Mouse (Mus musculus): Measurements from ENCODE around the gene Tspo2.

Tspo2 gene

GRCm38 (mm10) chr17:48418174-48418573, 33.1 kb downstream of the Tspo2 start:
- DNase-seq (ENCODE audit: low spot score in 2 of 2), result no peak

GRCm38 (mm10) chr17:48417521-48417920, 33.8 kb downstream of the Tspo2 start:
- DNase-seq (ENCODE audit: low spot score in 2 of 2), result no peak

- DNase-seq (ENCODE audit: low spot score in 2 of 2), result peak; percentile 25 to 39
Measured at GRCm38 (mm10) chr17:48416425-48417195, 34.7 kb downstream of the Tspo2 start.

GRCm38 (mm10) chr17:48416011-48416410, 35.3 kb downstream of the Tspo2 start:
- peak in 1 of 2 experiments; percentile 42 for DNase-seq (ENCODE audit: low spot score in 2 of 2)

- no peak for DNase-seq (ENCODE audit: low spot score in 2 of 2)
Measured at GRCm38 (mm10) chr17:48411241-48411640, 40.1 kb downstream of the Tspo2 start.

GRCm38 (mm10) chr17:48410299-48410785, 41.0 kb downstream of the Tspo2 start:
- DNase-seq (ENCODE audit: low spot score in 2 of 2), result no peak

- DNase-seq (ENCODE audit: low spot score in 2 of 2), result peak; percentile 99 to 100
Measured at GRCm38 (mm10) chr17:48409380-48410298, 41.7 kb downstream of the Tspo2 start, which contains the start of the genes Nfya and Oard1. Gene Nfya (minus strand): TSS chr17:48409906. Gene Oard1 (plus strand): TSS chr17:48410014.

GRCm38 (mm10) chr17:48408526-48409291, 42.6 kb downstream of the Tspo2 start:
- DNase-seq (ENCODE audit: low spot score in 2 of 2), result peak; percentile 71 to 72

- DNase-seq (ENCODE audit: low spot score in 2 of 2), result no peak
Measured at GRCm38 (mm10) chr17:48407910-48408525, 43.3 kb downstream of the Tspo2 start.

- DNase-seq (ENCODE audit: low spot score in 2 of 2), result no peak
Measured at GRCm38 (mm10) chr17:48407154-48407553, 44.2 kb downstream of the Tspo2 start.

- DNase-seq (ENCODE audit: low spot score in 2 of 2), result no peak
Measured at GRCm38 (mm10) chr17:48404706-48405105, 46.6 kb downstream of the Tspo2 start.

- DNase-seq (ENCODE audit: low spot score in 2 of 2), result no peak
Measured at GRCm38 (mm10) chr17:48403848-48404247, 47.5 kb downstream of the Tspo2 start.

GRCm38 (mm10) chr17:48402751-48403150, 48.6 kb downstream of the Tspo2 start:
- no peak for DNase-seq (ENCODE audit: low spot score in 2 of 2)

GRCm38 (mm10) chr17:48401710-48402109, 49.6 kb downstream of the Tspo2 start:
- DNase-seq (ENCODE audit: low spot score in 2 of 2), result no peak
